Mouse (Mus musculus) kidney, embryonic 15.5 days (tissue): Measurements from ENCODE around the gene E2f6. TPM values are rescaled to one million over a fixed set of nuclear protein-coding genes. Genes with fewer than 3 reads are reported as not detected.
A peak's percentile ranks its signal among the peaks of the same experiment; 100 is the strongest.

Experiments used
- ATAC-seq: fragments of 200-750 bp; cut with Nextera tagmentation; replicated peaks from 2 replicates; pipeline ENCODE4 v1.8.0; 2017; ENCODE audit warnings: moderate TSS enrichment; ENCODE audit not compliant: low FRiP score
- H3K27ac ChIP-seq: fragments of 300-500 bp; sonication (generic); 2 replicates; pipeline ENCODE4 v1.5.1; 2015; ENCODE audit warnings: mild to moderate bottlenecking, inconsistent platforms
- H3K27me3 ChIP-seq: fragments of 300-500 bp; sonication (generic); 2 replicates; pipeline ENCODE4 v1.6.1; 2015; ENCODE audit warnings: inconsistent platforms
- H3K36me3 ChIP-seq: fragments of 300-500 bp; sonication (generic); 2 replicates; pipeline ENCODE4 v1.6.1; 2015; ENCODE audit warnings: inconsistent platforms
- H3K4me1 ChIP-seq: fragments of 300-500 bp; sonication (generic); 2 replicates; pipeline ENCODE4 v1.6.1; 2015; ENCODE audit warnings: inconsistent platforms
- H3K4me2 ChIP-seq: fragments of 300-500 bp; sonication (generic); 2 replicates; pipeline ENCODE4 v1.6.1; 2015; ENCODE audit warnings: moderate library complexity, mild to moderate bottlenecking, inconsistent platforms
- H3K4me3 ChIP-seq: fragments of 300-500 bp; sonication (generic); replicated peaks from 2 replicates; pipeline ENCODE4 v1.5.1; 2015; ENCODE audit warnings: mild to moderate bottlenecking, inconsistent platforms
- H3K9ac ChIP-seq: fragments of 300-500 bp; sonication (generic); 2 replicates; pipeline ENCODE4 v1.6.1; 2015; ENCODE audit warnings: mild to moderate bottlenecking, inconsistent platforms
- H3K9me3 ChIP-seq: fragments of 300-500 bp; sonication (generic); replicated peaks from 2 replicates; pipeline ENCODE4 v1.6.1; 2016; ENCODE audit warnings: inconsistent platforms
- WGBS: fragments of 180-500 bp; shearing (Covaris S2); methylation state at CpG from one replicate; pipeline ENCODE4 v1.1.7; 2015; ENCODE audit warnings: mixed read lengths; 5-methylcytosine and 5-hydroxymethylcytosine counted together
- polyA plus RNA-seq: library from polyadenylated mRNA; unstranded; fragments of >200 nt; fragmentation: Nextera tagmentation; extraction: Ambion mirVana; gene quantifications from 2 replicates; pipeline ENCODE4 v1.2.1, GENCODE M21; 2015

The E2f6 gene
- polyA plus RNA-seq, 1 experiment from 2014 or later: 46.5 TPM

DNA sequence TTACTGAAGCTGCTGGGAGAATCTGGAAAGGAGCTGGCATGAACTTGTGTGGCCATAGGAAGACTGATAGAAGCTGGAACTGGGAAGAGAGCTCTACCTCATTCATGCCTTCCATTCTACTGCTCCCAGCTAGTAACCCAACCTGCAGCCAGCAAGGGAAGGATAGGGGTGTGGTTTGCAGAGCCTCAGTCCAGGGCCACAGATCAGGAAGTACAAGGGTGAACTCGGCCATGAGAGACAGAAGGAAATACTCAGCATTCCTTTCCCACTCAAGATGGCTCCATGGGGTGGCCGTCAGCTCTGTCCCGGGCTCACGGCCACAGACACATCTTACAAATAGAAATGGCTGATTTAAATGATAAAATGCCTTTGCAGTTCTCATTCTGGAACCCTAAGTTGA, 20.3 kb downstream of the E2f6 start:
- Histone ChIP-seq H3K4me1 (peaks cover 13% of the 10 kb centered on the region), H3K36me3 (peaks cover 33% of the 10 kb centered on the region), H3K27me3 (no peaks in the 10 kb centered on the region), H3K4me3 (no peak overlapping the region), H3K4me2 (no peak overlapping the region), H3K9me3 (no peaks in the 10 kb centered on the region), H3K27ac (no peak overlapping the region), H3K9ac (no peak overlapping the region)
- WGBS: 66% methylated on average over 4 of the region's 4 CpGs
- ATAC-seq: 0 out of 2 replicates have a peak, but pooled peaks have one; percentile 34

- peaks cover 16% of the 10 kb centered on the region for H3K4me1 ChIP-seq
These were observed 23.9 kb downstream of the E2f6 start for GRCm38 (mm10) chr12:16834701-16835100.

DNA sequence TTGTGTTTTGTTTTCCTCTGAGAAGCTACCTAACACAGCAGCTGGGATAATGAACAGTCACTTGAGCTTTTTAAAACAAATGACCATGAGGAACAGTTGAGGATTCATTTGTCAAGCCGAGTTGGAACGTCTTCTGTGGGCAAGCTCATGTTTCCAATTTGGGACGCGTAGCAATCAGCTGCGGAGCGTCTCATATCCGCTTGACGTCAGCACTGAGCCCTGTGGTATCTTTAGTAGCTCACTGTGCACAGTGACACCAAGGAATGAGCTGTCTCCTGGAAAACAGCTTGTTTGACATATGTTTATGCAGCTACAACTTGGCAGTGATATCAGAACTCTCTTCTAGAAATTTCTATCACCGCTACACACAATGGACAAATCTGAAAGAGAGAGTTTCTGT, 25.4 kb downstream of the E2f6 start:
- Histone ChIP-seq H3K9me3 (peaks cover 6% of the 10 kb centered on the region; the same call in 1 of the 2 replicates), H3K4me3 (no peak overlapping the region), H3K27ac (0 out of 2 replicates have a peak overlapping the region, but pooled peaks have one; percentile 27), H3K36me3 (no peaks in the 10 kb centered on the region), H3K27me3 (no peaks in the 10 kb centered on the region), H3K4me1 (peaks cover 16% of the 10 kb centered on the region), H3K9ac (no peak overlapping the region), H3K4me2 (0 out of 2 replicates have a peak overlapping the region, but pooled peaks have one; percentile 3)
- 0 out of 2 replicates have a peak, but pooled peaks have one; percentile 46 for ATAC-seq
- WGBS: 34% methylated on average over 9 of the region's 9 CpGs

More at GRCm38 (mm10) chr12:16834701-16835100, 23.9 kb downstream of the E2f6 start:
- Histone ChIP-seq H3K9me3 (peaks cover 6% of the 10 kb centered on the region; the same call in 1 of the 2 replicates), H3K4me2 (no peak overlapping the region), H3K36me3 (peaks cover under 1% of the 10 kb centered on the region; the same call in 1 of the 2 replicates), H3K27me3 (no peaks in the 10 kb centered on the region), H3K9ac (no peak overlapping the region), H3K4me3 (no peak overlapping the region), H3K27ac (no peak overlapping the region)
- WGBS: 40% methylated on average over 11 of the region's 11 CpGs
- peak; percentile 61 for ATAC-seq

- ATAC-seq: no peak
- Histone ChIP-seq H3K9ac (no peak overlapping the region), H3K4me2 (no peak overlapping the region), H3K27me3 (no peaks in the 10 kb centered on the region), H3K4me3 (no peak overlapping the region), H3K36me3 (no peaks in the 10 kb centered on the region), H3K9me3 (peaks cover 6% of the 10 kb centered on the region; the same call in 1 of the 2 replicates), H3K27ac (no peak overlapping the region), H3K4me1 (peaks cover 16% of the 10 kb centered on the region)
- WGBS: 88% methylated on average over 4 of the region's 4 CpGs
These were observed 27.0 kb downstream of the E2f6 start for GRCm38 (mm10) chr12:16837766-16838165.

DNA sequence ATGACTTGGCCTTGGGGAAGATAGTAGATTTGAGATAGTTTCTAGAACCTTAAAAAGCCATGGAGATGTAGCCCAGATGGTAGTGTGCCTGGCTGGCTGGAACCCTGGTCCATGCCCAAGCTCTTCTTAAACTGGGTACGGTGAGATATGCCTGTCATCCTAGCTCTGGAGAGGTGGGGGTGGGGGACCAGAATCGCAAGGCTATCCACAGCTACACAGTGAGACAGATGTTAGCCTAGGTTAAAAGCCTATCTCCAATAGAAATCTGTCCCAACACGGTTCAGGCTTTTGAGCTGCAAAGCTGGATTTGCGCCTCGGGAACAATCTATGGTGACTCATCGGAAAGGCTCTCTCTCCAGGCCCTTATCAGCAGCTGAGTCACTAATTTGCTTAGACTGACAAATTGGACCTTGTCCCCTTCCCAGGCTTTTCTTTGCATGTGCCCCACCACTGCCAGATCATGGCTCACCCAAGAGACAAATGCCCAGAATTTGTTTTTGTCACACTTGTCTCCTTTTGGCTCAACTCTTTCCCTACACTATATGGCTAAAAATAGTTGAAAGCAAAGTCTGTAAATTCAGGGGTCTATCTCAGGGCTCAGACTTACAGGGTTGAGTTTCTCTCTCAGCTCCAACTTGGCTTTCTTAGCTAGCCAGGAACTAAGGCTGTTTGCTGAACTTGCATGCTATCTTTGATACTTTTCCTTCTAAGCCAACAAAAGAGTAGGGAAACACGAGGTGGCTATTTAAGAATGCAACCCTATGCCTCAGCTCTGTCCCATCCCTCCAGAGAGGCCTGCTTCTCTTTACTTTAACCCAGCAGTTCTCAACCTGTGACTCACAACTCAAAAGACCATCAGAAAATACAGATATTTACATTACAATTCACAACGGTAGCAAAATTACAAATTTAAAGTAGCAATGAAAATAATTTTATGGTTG, 30.3 kb downstream of the E2f6 start:
- H3K4me1 ChIP-seq: peaks cover 15% of the 10 kb centered on the region
- peaks cover 6% of the 10 kb centered on the region; the same call in 1 of the 2 replicates for H3K9me3 ChIP-seq
- H3K9ac ChIP-seq: no peak overlapping the region
- ATAC-seq: no peak
- 69% methylated on average over 8 of the region's 8 CpGs for WGBS
- H3K36me3 ChIP-seq: no peaks in the 10 kb centered on the region
- no peaks in the 10 kb centered on the region for H3K27me3 ChIP-seq
- H3K4me3 ChIP-seq: no peak overlapping the region
- no peak overlapping the region for H3K4me2 ChIP-seq
- H3K27ac ChIP-seq: no peak overlapping the region

DNA sequence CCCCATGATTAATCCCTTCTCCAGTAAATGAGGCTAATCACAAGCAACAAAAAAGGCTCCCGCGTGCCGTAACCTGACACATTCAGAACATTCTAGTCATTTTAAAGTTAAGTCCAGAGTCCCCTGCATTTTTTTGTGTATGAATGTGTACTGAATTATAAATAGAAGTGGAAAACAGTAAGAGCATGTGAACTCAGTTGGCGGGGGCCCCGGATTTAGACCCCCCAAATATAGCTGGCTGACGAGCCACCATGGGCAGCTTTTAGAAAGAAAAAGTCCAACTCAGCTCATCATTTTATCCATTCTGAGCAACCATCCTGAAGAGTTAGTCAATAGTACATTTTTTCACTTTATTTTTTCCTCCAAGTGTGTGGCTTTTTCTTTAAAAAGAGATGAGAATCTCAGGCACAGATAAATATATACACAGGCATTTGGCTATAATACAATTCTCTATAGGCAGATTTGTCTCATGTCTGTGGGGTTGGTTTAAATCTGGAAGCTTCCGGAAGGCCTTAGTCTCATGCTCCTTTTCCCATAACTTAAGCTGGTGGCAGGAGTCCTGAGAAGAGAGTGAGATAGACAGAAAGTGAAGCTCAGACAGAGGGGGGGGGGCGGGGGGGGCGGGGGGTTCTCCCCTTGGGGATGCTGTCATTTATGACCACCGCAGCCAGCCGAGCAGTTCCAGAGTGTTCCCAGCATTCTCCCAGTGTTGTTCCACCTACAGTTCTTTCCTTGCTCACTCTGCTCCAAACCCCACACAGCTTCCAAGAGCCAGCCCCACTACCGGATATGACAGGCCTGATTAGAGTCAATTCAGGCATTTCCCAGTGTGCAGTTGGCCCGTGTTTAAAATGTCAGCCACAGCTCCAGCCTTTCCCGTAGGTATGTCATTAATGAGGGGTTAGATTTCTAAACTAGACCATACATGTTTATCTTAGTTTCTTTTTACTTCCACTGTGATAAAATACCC, 34.1 kb downstream of the E2f6 start:
- H3K4me3 ChIP-seq: no peak overlapping the region
- no peaks in the 10 kb centered on the region for H3K27me3 ChIP-seq
- 43% methylated on average over 14 of the region's 14 CpGs for WGBS
- H3K4me2 ChIP-seq: no peak overlapping the region
- peak overlapping the region; percentile 73 for H3K27ac ChIP-seq
- H3K9me3 ChIP-seq: no peaks in the 10 kb centered on the region
- no peak overlapping the region for H3K9ac ChIP-seq
- H3K36me3 ChIP-seq: no peaks in the 10 kb centered on the region
- peak; percentile 53; the same call in 1 of the 2 replicates for ATAC-seq
- peaks cover 12% of the 10 kb centered on the region for H3K4me1 ChIP-seq

DNA sequence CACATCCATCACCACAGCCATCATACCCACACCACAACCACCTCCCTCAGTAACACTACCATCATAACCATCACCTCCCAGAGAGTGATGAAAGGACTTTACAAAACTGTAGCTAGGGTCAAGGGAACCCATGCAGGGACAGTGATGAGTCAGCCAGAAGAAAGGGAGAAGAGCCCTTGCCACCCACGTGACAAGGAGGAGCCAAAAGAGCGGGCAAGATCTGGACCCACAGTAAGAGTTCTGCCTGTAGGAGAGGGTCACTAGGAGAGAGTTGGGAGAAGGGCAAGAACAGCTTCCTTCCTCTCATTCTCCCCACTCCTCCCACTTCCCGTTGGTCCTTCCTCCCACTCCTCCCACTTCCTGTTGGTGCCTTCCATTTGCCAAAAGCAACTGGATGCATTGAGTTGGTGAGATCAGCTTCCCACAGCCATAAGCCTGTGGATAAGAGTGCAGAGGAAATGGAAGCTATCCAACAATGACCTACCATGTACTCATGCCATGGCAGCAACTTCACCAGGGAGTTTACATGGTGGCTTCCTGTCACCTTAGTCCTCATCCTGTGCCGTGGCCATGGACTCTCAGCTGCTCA, 36.5 kb downstream of the E2f6 start:
- Histone ChIP-seq H3K9me3 (no peaks in the 10 kb centered on the region), H3K4me3 (no peak overlapping the region), H3K9ac (no peak overlapping the region), H3K27me3 (no peaks in the 10 kb centered on the region), H3K27ac (no peak overlapping the region), H3K4me1 (peaks cover 23% of the 10 kb centered on the region), H3K36me3 (no peaks in the 10 kb centered on the region), H3K4me2 (no peak overlapping the region)
- 71% methylated on average over 4 of the region's 4 CpGs for WGBS
- ATAC-seq: no peak

GRCm38 (mm10) chr12:16848501-16848900, 37.7 kb downstream of the E2f6 start:
- Histone ChIP-seq H3K4me1 (peaks cover 25% of the 10 kb centered on the region), H3K4me2 (no peak overlapping the region), H3K27ac (no peak overlapping the region), H3K27me3 (no peaks in the 10 kb centered on the region), H3K4me3 (no peak overlapping the region), H3K9ac (no peak overlapping the region), H3K9me3 (no peaks in the 10 kb centered on the region), H3K36me3 (no peaks in the 10 kb centered on the region)
- no peak for ATAC-seq
- WGBS: 77% methylated on average over 2 of the region's 2 CpGs

DNA sequence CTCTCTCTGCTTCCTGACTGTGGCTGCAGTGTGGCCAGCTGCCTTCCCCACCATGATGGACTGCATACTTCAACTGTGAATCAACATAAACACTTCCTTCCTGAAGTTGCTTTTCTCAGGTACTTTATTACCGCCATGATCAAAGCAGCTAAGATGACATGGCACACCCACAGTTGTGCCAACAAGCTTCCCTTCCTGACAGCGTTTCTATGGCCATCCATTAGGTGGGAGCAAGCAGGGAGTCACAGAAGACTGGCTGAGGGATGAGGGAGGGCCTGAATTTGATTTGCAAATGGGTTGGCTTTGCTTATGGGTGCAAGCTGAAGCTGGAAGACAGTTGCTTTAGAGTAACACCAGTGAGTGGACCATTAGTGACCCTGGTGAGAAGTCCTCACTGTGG, 39.1 kb downstream of the E2f6 start:
- H3K4me3 ChIP-seq: no peak overlapping the region
- no peaks in the 10 kb centered on the region for H3K27me3 ChIP-seq
- H3K4me1 ChIP-seq: peaks cover 21% of the 10 kb centered on the region
- WGBS: 32% methylated on average over 2 of the region's 2 CpGs
- H3K9ac ChIP-seq: no peak overlapping the region
- no peak overlapping the region for H3K27ac ChIP-seq
- H3K36me3 ChIP-seq: no peaks in the 10 kb centered on the region
- no peak for ATAC-seq
- no peak overlapping the region for H3K4me2 ChIP-seq
- H3K9me3 ChIP-seq: no peaks in the 10 kb centered on the region

- Histone ChIP-seq H3K4me3 (no peak overlapping the region), H3K27ac (no peak overlapping the region), H3K36me3 (no peaks in the 10 kb centered on the region), H3K4me1 (peaks cover 16% of the 10 kb centered on the region), H3K9me3 (no peaks in the 10 kb centered on the region), H3K9ac (no peak overlapping the region), H3K27me3 (no peaks in the 10 kb centered on the region), H3K4me2 (no peak overlapping the region)
- 45% methylated on average over 16 of the region's 16 CpGs for WGBS
- peak; percentile 44 for ATAC-seq
These were observed 39.9 kb downstream of the E2f6 start for GRCm38 (mm10) chr12:16850431-16851375.
